Mouse (Mus musculus) embryo, embryonic 11.5 days (tissue): ENCODE results near the gene Abcd4.

Experiments used
- DNase-seq: peaks from one replicate; pipeline ENCODE4 v3.0.0-alpha.2; 2012; ENCODE audit warnings: low read depth, low spot score

Gene Abcd4

DNA sequence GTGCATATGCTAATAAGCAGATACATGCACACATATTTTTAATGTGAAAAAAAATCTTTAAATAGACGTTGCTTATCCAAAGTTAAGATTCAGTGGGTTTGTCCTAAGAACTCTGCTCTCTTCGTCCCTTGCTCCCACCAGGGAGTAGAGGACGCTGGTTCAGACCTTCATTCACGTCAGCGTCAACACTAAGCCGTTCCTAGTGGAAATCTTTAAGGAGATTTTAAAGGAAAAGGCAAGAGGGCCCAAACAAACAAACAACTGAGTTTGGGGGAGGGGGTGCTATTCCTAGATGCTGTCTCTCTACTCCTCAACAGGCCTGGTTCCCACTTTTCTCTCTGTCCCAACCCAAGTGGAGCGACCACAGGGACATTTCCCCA lies 44.9 kb downstream of the Abcd4 start:
- no peak for DNase-seq

DNA sequence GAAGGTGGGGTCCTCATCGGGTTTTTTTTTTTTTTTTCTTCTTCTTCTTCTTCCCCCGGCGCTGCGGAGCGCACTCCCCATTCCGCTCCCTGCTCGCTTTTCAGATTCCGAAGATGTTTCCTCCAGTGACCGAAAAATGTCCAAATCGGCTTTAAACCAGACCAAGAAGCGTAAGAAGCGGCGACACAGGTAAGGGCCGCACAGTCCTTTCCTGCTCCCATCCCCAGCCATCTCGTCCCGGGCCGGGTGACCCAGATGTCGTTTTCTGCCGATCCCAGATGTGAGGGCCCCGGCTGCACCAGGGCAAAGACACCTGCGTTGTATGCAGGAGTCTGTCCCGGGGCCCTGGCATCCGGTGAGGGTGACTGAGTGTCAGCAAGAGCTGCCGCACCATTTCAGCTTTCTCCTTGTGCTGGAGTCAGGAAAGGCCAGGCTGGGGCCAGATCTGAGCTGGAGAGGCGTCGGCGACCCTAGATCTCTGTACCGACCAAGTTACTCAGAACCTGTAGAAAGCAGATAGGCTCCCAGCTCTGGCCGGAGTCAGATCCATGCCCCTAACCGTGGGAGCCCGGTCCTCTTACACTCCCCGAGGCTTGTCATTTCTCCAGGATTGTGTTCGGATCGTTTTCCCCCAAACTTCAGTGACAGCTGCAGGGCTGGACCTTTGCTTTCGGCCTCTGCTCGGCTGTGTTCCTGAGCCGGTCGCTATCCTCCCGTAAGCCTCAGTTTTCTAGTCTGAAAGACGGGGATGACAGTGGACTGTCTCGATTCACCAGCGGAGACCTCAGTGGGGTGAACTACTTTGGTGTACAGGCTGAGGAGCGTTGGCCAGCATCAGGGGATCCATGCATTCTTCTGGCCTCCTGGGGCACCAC lies 45.5 kb downstream of the Abcd4 start:
- no peak for DNase-seq

DNA sequence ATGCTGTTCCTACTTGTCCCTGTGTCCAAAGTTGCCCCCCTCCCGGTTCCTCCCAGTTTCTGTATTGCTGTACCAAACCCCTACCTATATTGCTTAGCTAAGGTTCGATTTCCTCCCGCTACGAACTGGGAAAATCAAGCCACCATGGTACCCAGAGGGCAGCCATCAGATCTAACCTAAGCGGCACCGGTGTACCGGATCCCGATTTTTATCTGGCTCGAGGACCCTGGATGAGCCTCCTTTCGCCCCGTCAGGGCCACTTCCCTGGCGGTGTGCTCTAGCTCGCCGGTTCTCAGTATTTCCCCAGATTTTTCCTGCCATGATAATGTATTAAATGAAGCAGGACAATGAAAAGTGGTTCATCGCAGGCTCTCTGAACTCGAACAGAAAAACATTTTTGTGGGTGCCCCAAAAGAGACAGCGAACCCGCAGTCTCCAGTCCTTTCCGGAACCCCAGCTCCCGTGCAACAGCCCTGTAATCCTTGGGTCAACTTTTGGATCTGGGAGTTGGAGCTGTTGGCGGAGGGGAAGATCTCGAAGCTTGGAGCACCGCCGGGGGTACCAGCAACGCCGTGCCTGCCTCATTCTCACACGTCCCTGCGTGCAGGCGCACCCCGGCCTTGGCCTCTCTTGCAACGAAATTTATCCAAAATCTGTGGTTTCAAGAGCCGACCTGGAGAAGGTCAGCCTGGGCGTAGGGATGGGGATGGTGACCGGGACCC lies 46.4 kb downstream of the Abcd4 start:
- no peak for DNase-seq

DNA sequence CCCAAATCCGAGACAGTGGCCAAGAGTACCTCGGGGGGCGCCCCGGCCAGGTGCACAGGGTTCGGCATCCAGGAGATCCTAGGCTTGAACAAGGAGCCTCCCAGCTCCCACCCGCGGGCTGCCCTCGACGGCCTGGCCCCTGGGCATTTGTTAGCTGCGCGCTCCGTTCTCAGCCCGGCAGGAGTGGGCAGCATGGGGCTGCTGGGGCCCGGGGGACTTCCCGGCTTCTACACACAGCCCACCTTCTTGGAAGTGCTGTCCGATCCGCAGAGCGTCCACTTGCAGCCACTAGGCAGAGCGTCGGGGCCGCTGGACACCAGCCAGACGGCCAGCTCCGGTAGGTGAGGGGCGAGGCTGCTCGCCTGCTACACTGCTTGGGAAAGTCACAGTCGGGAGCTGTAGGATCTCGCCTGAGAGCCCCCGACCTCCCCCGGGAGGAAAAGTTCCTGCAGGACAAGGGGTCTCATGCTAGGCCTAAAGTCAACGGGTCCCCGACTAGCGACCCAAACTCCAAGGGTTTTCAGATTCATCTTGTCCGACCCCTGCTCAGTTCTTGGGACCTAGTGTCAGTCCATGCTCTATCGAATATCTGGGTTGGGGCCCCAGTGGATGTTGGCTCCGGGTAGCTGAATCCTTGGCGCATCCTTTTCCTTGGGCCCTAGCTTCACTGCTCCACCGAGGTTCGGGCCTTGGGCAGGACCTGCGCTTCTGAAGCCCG lies 47.1 kb downstream of the Abcd4 start:
- DNase-seq = no peak

DNA sequence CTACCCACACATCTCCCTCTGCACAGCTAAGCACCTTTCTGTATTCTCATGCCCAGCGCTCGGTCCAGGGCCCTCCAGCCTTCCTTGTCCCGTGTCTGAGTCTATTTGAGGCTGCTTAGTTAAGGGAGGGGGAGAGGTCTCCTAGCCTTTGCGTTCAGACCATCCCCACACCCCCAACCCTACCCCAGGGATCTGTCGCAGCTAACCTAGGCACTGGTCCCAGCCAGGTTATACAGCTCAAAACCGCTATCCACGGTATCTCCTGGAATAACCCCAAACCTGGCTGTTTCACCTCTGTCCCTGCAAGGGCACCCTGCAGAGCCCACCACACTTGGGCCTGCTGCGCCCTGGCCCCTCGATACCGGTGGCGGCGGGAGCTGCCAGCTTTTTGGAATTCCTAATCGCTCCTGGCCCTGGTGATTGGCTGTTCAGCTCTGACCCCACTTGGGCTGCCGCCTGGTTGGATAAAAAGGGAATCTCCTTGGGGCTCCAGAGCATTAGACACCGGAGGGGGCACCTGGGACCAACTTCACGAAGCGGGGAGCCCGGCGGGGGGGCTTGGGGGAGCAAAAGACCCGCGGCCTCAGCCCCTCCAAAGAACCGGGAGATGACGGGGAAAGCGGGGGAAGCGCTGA lies 47.8 kb downstream of the Abcd4 start, which contains the start of gene Vsx2:
Gene Vsx2, plus strand, starts transcription at position 427 of the 635 bp plus-strand sequence.
- no peak for DNase-seq

DNA sequence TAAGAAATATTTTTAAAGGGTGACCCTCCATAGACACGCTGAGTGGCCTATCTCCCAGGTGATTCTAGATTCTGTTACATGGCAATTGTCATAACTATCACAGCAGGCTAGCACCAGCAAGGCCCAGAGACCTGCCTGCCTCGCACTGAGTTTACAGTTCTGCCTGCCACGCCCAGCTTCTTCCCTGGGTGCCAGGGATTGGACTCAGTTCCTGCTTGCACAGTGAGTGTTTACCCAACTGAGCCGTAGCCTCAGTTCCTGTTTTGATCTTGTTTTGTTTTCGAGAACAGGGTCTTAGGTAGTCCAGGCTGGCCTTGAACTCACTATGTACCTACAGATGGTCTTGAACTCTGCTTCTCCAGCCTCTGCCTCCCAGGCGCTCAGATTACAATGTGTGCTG lies 49.6 kb downstream of the Abcd4 start:
- no peak for DNase-seq

DNA sequence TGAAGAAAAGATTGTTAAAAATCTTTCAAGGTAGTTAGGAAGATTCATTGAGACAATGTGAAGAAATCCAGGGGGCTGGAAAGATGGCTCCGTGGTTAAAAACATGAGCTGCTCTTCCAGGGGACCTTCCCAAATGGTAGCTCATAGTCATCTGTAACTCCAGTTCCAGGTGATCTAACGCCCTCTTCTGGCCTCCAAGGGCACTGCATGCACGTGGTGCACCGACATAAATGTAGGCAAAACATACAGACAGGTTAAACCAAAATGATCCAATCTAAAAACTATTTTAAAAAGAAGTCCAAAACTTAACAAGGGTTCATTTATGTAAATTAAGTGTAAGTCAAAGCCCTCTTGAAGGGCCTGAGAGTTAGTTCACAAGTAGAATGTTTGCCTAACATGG lies 54.7 kb downstream of the Abcd4 start:
- no peak for DNase-seq

DNA sequence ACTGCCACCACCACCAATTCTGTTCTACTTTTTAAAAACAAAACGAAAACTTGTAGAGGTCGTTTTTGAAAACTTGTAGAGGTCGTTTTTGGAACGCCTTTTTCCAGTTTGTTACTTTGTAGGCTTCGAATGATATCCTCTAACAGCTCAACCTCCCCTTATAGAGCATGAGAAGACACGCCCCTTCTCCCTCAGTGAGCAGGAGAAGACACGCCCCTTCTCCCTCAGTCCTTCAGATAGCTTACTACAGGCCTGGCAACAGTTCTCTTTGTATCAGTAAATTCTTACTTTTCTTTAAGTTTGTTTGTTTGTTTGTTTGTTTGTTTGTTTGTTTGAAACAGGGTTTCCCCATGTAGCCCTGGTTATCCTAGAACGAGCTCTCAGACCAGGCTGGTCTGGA lies 62.0 kb downstream of the Abcd4 start:
- DNase-seq = no peak
